Mouse (Mus musculus) embryo, embryonic 11.5 days (tissue): ENCODE results near the gene Nav2.

ENCODE experiments used
- DNase-seq: peaks from one replicate; pipeline ENCODE4 v3.0.0-alpha.2; 2012; ENCODE audit warnings: low read depth, low spot score

The Nav2 gene

GRCm38 (mm10) chr7:49604244-49604643 is 695.7 kb downstream of the Nav2 start:
- no peak for DNase-seq

- no peak for DNase-seq
These were observed 696.7 kb downstream of the Nav2 start for GRCm38 (mm10) chr7:49604965-49605795.

- peak; percentile 61 for DNase-seq
These were observed 707.8 kb downstream of the Nav2 start for GRCm38 (mm10) chr7:49616258-49616735.

GRCm38 (mm10) chr7:49617087-49617486 is 708.6 kb downstream of the Nav2 start:
- no peak for DNase-seq

- no peak for DNase-seq
These were observed 711.6 kb downstream of the Nav2 start for GRCm38 (mm10) chr7:49620160-49620559.

- no peak for DNase-seq
These were observed 723.4 kb downstream of the Nav2 start for GRCm38 (mm10) chr7:49631885-49632284.

- no peak for DNase-seq
These were observed 723.9 kb downstream of the Nav2 start for GRCm38 (mm10) chr7:49632391-49632790.

GRCm38 (mm10) chr7:49633375-49633956 is 725.0 kb downstream of the Nav2 start:
- DNase-seq, result no peak

GRCm38 (mm10) chr7:49634291-49635073 is 726.0 kb downstream of the Nav2 start:
- DNase-seq, result no peak

GRCm38 (mm10) chr7:49635074-49635621 is 726.6 kb downstream of the Nav2 start:
- DNase-seq, result no peak

GRCm38 (mm10) chr7:49635971-49636370 is 727.5 kb downstream of the Nav2 start:
- no peak for DNase-seq

- DNase-seq, result no peak
These were observed 728.1 kb downstream of the Nav2 start, which contains the start of gene Dbx1 for GRCm38 (mm10) chr7:49636491-49637115. Gene Dbx1, minus strand, starts transcription at chr7:49636849.

GRCm38 (mm10) chr7:49637281-49637680 is 728.8 kb downstream of the Nav2 start:
- no peak for DNase-seq

- no peak for DNase-seq
These were observed 729.5 kb downstream of the Nav2 start for GRCm38 (mm10) chr7:49637851-49638663.

GRCm38 (mm10) chr7:49638941-49639776 is 730.6 kb downstream of the Nav2 start:
- no peak for DNase-seq

GRCm38 (mm10) chr7:49639864-49640708 is 731.6 kb downstream of the Nav2 start:
- no peak for DNase-seq

GRCm38 (mm10) chr7:49640709-49641305 is 732.3 kb downstream of the Nav2 start:
- DNase-seq, result no peak
